Mouse (Mus musculus) monocyte, adult 59 days (primary cell): ENCODE measurements around the gene Olfr177. TPM values are rescaled to one million over a fixed set of nuclear protein-coding genes. Genes with fewer than 3 reads are reported as not detected.

Experiments used
- total RNA-seq, 2 experiments: library from RNA; stranded (reverse); gene quantifications; one replicate each; pipeline ENCODE4 v1.2.4; 2023

The Olfr177 gene
- total RNA-seq: not detected

GRCm38 (mm10) chr16:58874668-58875067 lies at the start of gene Olfr177:
Gene Olfr177 (minus strand): TSS chr16:58874768.

GRCm38 (mm10) chr16:58891963-58892362 lies 17.4 kb upstream of the Olfr177 start, which contains the start of gene Olfr178:
Gene Olfr178 (minus strand): TSS chr16:58892063.

DNA sequence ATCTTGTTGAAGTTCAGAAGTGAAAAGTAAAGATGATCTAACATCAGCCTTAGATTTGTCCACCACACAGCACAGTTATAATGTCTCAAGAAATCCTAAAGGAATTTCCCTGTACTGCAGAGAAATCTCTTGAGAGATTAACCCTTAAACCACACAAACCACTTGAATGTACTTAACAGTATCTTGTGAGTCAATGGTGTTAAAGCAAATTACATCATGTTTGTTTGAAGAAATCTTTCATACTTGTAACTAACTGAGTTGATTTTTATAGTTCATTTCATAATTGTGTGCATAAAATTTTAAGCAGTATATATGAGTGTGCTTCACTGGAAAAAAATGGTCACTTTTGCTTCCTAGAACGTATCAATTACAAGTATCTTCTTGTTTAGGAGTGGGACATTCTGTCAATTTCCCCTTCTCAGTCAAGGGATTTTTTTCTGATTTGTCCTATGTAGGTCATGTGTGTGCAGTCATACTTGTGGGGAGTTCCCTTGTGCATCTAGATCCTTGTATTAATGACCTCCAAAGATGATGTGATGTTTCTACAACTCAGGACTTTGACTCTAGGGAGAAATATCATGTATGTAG lies 47.7 kb downstream of the Olfr177 start, which contains the start of gene Olfr175-ps1:
Gene Olfr175-ps1 (minus strand): TSS at position 51 of the 588 bp plus-strand sequence.

Other genes with a start within 250 kb of the Olfr177 start
- not detected for gene E330017A01Rik, start 236.0 kb downstream of the Olfr177 start, total RNA-seq
- gene Cpox, start 204.5 kb downstream of the Olfr177 start, total RNA-seq: 10 to 100 TPM; 11.4 to 14.0 TPM
- 1 to 10 TPM in 1 of 2 experiments, not detected in 1; 1.3 TPM for gene Gpr15, start 155.7 kb downstream of the Olfr177 start, total RNA-seq
- 10 to 100 TPM; 67.0 to 67.6 TPM for gene Cldnd1, start 146.9 kb downstream of the Olfr177 start, total RNA-seq
- not detected for gene Olfr172, start 111.6 kb downstream of the Olfr177 start, total RNA-seq
- not detected for gene Olfr173, start 74.5 kb downstream of the Olfr177 start, total RNA-seq
- not detected for gene Olfr175-ps1, start 48.0 kb downstream of the Olfr177 start, total RNA-seq
- gene Olfr178, start 17.3 kb upstream of the Olfr177 start, total RNA-seq: not detected
- gene Olfr181, start 54.0 kb upstream of the Olfr177 start, total RNA-seq: not detected
- not detected for gene Olfr180, start 54.6 kb upstream of the Olfr177 start, total RNA-seq
- not detected for gene Olfr183, start 120.6 kb upstream of the Olfr177 start, total RNA-seq
- not detected for gene Olfr186, start 155.5 kb upstream of the Olfr177 start, total RNA-seq
- gene Olfr187, start 165.0 kb upstream of the Olfr177 start, total RNA-seq: not detected
- not detected for gene Olfr190, start 203.2 kb upstream of the Olfr177 start, total RNA-seq
- gene Olfr191, start 215.1 kb upstream of the Olfr177 start, total RNA-seq: not detected
- not detected for gene Olfr193, start 237.1 kb upstream of the Olfr177 start, total RNA-seq
- gene Olfr194, start 246.3 kb upstream of the Olfr177 start, total RNA-seq: not detected